Mouse (Mus musculus) liver, postnatal 0 days (tissue): ENCODE data around the gene Sbf2. TPM values are rescaled to one million over a fixed set of nuclear protein-coding genes. Genes with fewer than 3 reads are reported as not detected.

Experiments used
- ATAC-seq: fragments of 200-750 bp; cut with Nextera tagmentation; 2 replicates; pipeline ENCODE4 v1.8.0; 2017; ENCODE audit warnings: mild to moderate bottlenecking, moderate library complexity
- DNase-seq: peaks from one replicate; pipeline ENCODE4 v3.0.0-alpha.2; 2016
- H3K27ac ChIP-seq: fragments of 300-500 bp; sonication (generic); 2 replicates; pipeline ENCODE4 v1.5.1; 2014; ENCODE audit warnings: antibody characterized with exemption, moderate library complexity, mild to moderate bottlenecking, low read depth
- H3K27me3 ChIP-seq: fragments of 300-500 bp; sonication (generic); 2 replicates; pipeline ENCODE4 v1.6.1; 2014; ENCODE audit warnings: low read length, control low read depth, mixed read lengths; ENCODE audit not compliant: insufficient read depth
- H3K36me3 ChIP-seq: fragments of 300-500 bp; sonication (generic); replicated peaks from 2 replicates; pipeline ENCODE4 v1.6.1; 2014; ENCODE audit warnings: mild to moderate bottlenecking, control low read depth, low read length, moderate library complexity, mixed read lengths; ENCODE audit not compliant: insufficient read depth
- H3K4me1 ChIP-seq: fragments of 300-500 bp; sonication (generic); 2 replicates; pipeline ENCODE4 v1.6.1; 2014; ENCODE audit warnings: antibody characterized with exemption, mild to moderate bottlenecking, control low read depth; ENCODE audit not compliant: insufficient read depth
- H3K4me2 ChIP-seq: fragments of 300-500 bp; sonication (generic); 2 replicates; pipeline ENCODE4 v1.6.1; 2014; ENCODE audit warnings: low read depth, mild to moderate bottlenecking, low read length, moderate library complexity, mixed read lengths
- H3K4me3 ChIP-seq: fragments of 300-500 bp; sonication (generic); 2 replicates; pipeline ENCODE4 v1.5.1; 2014; ENCODE audit warnings: low read depth, low read length
- H3K9ac ChIP-seq: fragments of 300-500 bp; sonication (generic); replicated peaks from 2 replicates; pipeline ENCODE4 v1.6.1; 2014; ENCODE audit warnings: mild to moderate bottlenecking, moderate library complexity
- H3K9me3 ChIP-seq: fragments of 300-500 bp; sonication (generic); 2 replicates; pipeline ENCODE4 v1.6.1; 2016; ENCODE audit warnings: mild to moderate bottlenecking, control low read depth, low read length, mixed read lengths
- CTCF ChIP-seq: sonication (generic); IDR thresholded peaks from 2 replicates; pipeline ENCODE4 v1.5.1; 2016; ENCODE audit warnings: antibody characterized with exemption, low read depth
- EP300 ChIP-seq: IDR thresholded peaks from 2 replicates; pipeline ENCODE4 v1.6.1; 2016; ENCODE audit warnings: antibody characterized with exemption, low read depth, mild to moderate bottlenecking
- WGBS: fragments of 180-500 bp; shearing (Covaris S2); extraction: QIAGEN DNeasy Blood & Tissue Kit; methylation state at CpG from one replicate; pipeline ENCODE4 v1.1.7; 2014; ENCODE audit not compliant: insufficient replicate concordance; 5-methylcytosine and 5-hydroxymethylcytosine counted together
- polyA plus RNA-seq: library from polyadenylated mRNA; unstranded; fragments of >200 nt; fragmentation: Nextera tagmentation; extraction: Ambion mirVana; gene quantifications from 2 replicates; pipeline ENCODE4 v1.2.1, GENCODE M21; 2015

The Sbf2 gene
- polyA plus RNA-seq, 1 experiment from 2014 or later = 5.9 TPM

GRCm38 (mm10) chr7:110372529-110372928, 242.2 kb downstream of the Sbf2 start:
- Histone ChIP-seq H3K9ac (no peak overlapping the region), H3K4me2 (no peak overlapping the region), H3K4me3 (no peak overlapping the region), H3K36me3 (peaks cover 4% of the 10 kb centered on the region; the same call in 1 of the 2 replicates), H3K27ac (no peak overlapping the region), H3K4me1 (no peaks in the 10 kb centered on the region), H3K27me3 (no peaks in the 10 kb centered on the region), H3K9me3 (no peaks in the 10 kb centered on the region)
- WGBS = 51% methylated on average over 4 of the region's 4 CpGs
- TF ChIP-seq CTCF (no peak), EP300 (no peak)
- DNase-seq (no peak), ATAC-seq (no peak)

GRCm38 (mm10) chr7:110362005-110362404, 252.7 kb downstream of the Sbf2 start:
- no peaks in the 10 kb centered on the region for H3K9me3 ChIP-seq
- H3K4me2 ChIP-seq = no peak overlapping the region
- no peak overlapping the region for H3K9ac ChIP-seq
- TF ChIP-seq EP300 = no peak
- peaks cover 6% of the 10 kb centered on the region; the same call in 1 of the 2 replicates for H3K36me3 ChIP-seq
- no peak overlapping the region for H3K27ac ChIP-seq
- H3K4me3 ChIP-seq = no peak overlapping the region
- ATAC-seq (no peak), DNase-seq (no peak)
- H3K4me1 ChIP-seq = no peaks in the 10 kb centered on the region
- H3K27me3 ChIP-seq = no peaks in the 10 kb centered on the region
- 83% methylated on average over 11 of the region's 11 CpGs for WGBS

GRCm38 (mm10) chr7:110361516-110361915, 253.2 kb downstream of the Sbf2 start:
- Histone ChIP-seq H3K27me3 (no peaks in the 10 kb centered on the region), H3K36me3 (0 out of 2 replicates have a peak, but pooled peaks cover 6% of the 10 kb centered on the region), H3K4me1 (no peaks in the 10 kb centered on the region), H3K4me2 (no peak overlapping the region), H3K27ac (no peak overlapping the region), H3K9me3 (no peaks in the 10 kb centered on the region), H3K4me3 (no peak overlapping the region), H3K9ac (no peak overlapping the region)
- no peak for TF ChIP-seq EP300
- no peak for TF ChIP-seq CTCF
- DNase-seq = no peak
- 73% methylated on average over 1 of the region's 1 CpGs for WGBS
- no peak for ATAC-seq

- no peak for DNase-seq
- no peaks in the 10 kb centered on the region for H3K27me3 ChIP-seq
- H3K4me3 ChIP-seq = no peak overlapping the region
- H3K4me1 ChIP-seq = no peaks in the 10 kb centered on the region
- no peak for ATAC-seq
- 76% methylated on average over 2 of the region's 2 CpGs for WGBS
- no peak overlapping the region for H3K9ac ChIP-seq
- no peaks in the 10 kb centered on the region for H3K9me3 ChIP-seq
- TF ChIP-seq CTCF = no peak
- TF ChIP-seq EP300 = no peak
- 0 out of 2 replicates have a peak, but pooled peaks cover 4% of the 10 kb centered on the region for H3K36me3 ChIP-seq
- H3K27ac ChIP-seq = no peak overlapping the region
- no peak overlapping the region for H3K4me2 ChIP-seq
Observed at GRCm38 (mm10) chr7:110359391-110359790, 255.3 kb downstream of the Sbf2 start.

- H3K27me3 ChIP-seq = no peaks in the 10 kb centered on the region
- TF ChIP-seq CTCF (no peak), EP300 (no peak)
- no peak overlapping the region for H3K4me2 ChIP-seq
- no peaks in the 10 kb centered on the region for H3K4me1 ChIP-seq
- WGBS = 75% methylated on average over 2 of the region's 2 CpGs
- no peak for ATAC-seq
- peaks cover 3% of the 10 kb centered on the region; the same call in 1 of the 2 replicates for H3K36me3 ChIP-seq
- H3K27ac ChIP-seq = no peak overlapping the region
- no peaks in the 10 kb centered on the region for H3K9me3 ChIP-seq
- H3K9ac ChIP-seq = no peak overlapping the region
- DNase-seq = no peak
- no peak overlapping the region for H3K4me3 ChIP-seq
Observed at GRCm38 (mm10) chr7:110353971-110354370, 260.8 kb downstream of the Sbf2 start.

- Histone ChIP-seq H3K36me3 (peaks cover 3% of the 10 kb centered on the region; the same call in 1 of the 2 replicates), H3K9ac (no peak overlapping the region), H3K27ac (no peak overlapping the region), H3K9me3 (no peaks in the 10 kb centered on the region), H3K27me3 (no peaks in the 10 kb centered on the region), H3K4me1 (no peaks in the 10 kb centered on the region), H3K4me2 (no peak overlapping the region), H3K4me3 (no peak overlapping the region)
- no peak for TF ChIP-seq CTCF
- no peak for TF ChIP-seq EP300
- no peak for DNase-seq
- ATAC-seq = no peak
- 64% methylated on average over 1 of the region's 1 CpGs for WGBS
Observed at GRCm38 (mm10) chr7:110347250-110347649, 267.5 kb downstream of the Sbf2 start.

- Histone ChIP-seq H3K27me3 (no peaks in the 10 kb centered on the region), H3K4me3 (no peak overlapping the region), H3K9ac (no peak overlapping the region), H3K27ac (no peak overlapping the region), H3K9me3 (no peaks in the 10 kb centered on the region), H3K4me2 (no peak overlapping the region), H3K4me1 (no peaks in the 10 kb centered on the region), H3K36me3 (peaks cover 7% of the 10 kb centered on the region)
- no peak for TF ChIP-seq CTCF
- TF ChIP-seq EP300 = no peak
- 71% methylated on average over 4 of the region's 4 CpGs for WGBS
- ATAC-seq = no peak
- DNase-seq = no peak
Observed at GRCm38 (mm10) chr7:110337601-110338000, 277.1 kb downstream of the Sbf2 start.
